Mouse (Mus musculus) small intestine, adult 2 months (tissue): ENCODE data around the gene Yars.

ENCODE experiments used
- CTCF ChIP-seq: fragments of 200-500 bp; IDR thresholded peaks from 2 replicates; pipeline ENCODE4 v1.5.1; 2012; ENCODE audit warnings: low read depth, mild to moderate bottlenecking, control low read depth, inconsistent platforms, low read length, moderate library complexity, mixed read lengths; ENCODE audit not compliant: insufficient replicate concordance, insufficient read length; ENCODE audit errors: extremely low read depth
- POLR2A ChIP-seq: fragments of 200-500 bp; IDR thresholded peaks from 2 replicates; pipeline ENCODE4 v1.6.1; 2012; ENCODE audit warnings: low read depth, mild to moderate bottlenecking, control low read depth, inconsistent platforms, low read length, moderate library complexity

- TF ChIP-seq CTCF (no peak), POLR2A (no peak)
Measured at GRCm38 (mm10) chr4:129188041-129188659, 1.4 kb upstream of the Yars start.
